Mouse (Mus musculus) yolk sac, embryonic 10.5 days (tissue): Measurements from ENCODE around the gene Fam174a.
A peak's percentile ranks its signal among the peaks of the same experiment; 100 is the strongest.

Experiments used
- DNase-seq: peaks from one replicate; pipeline ENCODE4 v3.0.0-alpha.2; 2017; ENCODE audit warnings: low spot score

Fam174a gene

GRCm38 (mm10) chr1:95313393-95314228, at the start of gene Fam174a:
TSS of gene Fam174a (plus strand) at chr1:95313623.
- peak; percentile 89 for DNase-seq

GRCm38 (mm10) chr1:95263843-95264242, 49.6 kb upstream of the Fam174a start:
- DNase-seq, result no peak

GRCm38 (mm10) chr1:95267950-95268724, 45.3 kb upstream of the Fam174a start:
- no peak for DNase-seq

GRCm38 (mm10) chr1:95273321-95273720, 40.1 kb upstream of the Fam174a start:
- DNase-seq, result no peak

- no peak for DNase-seq
Measured at GRCm38 (mm10) chr1:95308324-95308723, 5.1 kb upstream of the Fam174a start.

- DNase-seq, result no peak
Measured at GRCm38 (mm10) chr1:95314229-95314555, 769 bp downstream of the Fam174a start.

- DNase-seq, result no peak
Measured at GRCm38 (mm10) chr1:95315981-95316380, 2.6 kb downstream of the Fam174a start.

GRCm38 (mm10) chr1:95322219-95322618, 8.8 kb downstream of the Fam174a start:
- DNase-seq, result no peak

- DNase-seq, result no peak
Measured at GRCm38 (mm10) chr1:95323004-95323403, 9.6 kb downstream of the Fam174a start.

- DNase-seq, result no peak
Measured at GRCm38 (mm10) chr1:95326856-95327255, 13.4 kb downstream of the Fam174a start.

GRCm38 (mm10) chr1:95339618-95340017, 26.2 kb downstream of the Fam174a start:
- DNase-seq, result no peak

GRCm38 (mm10) chr1:95342242-95342641, 28.8 kb downstream of the Fam174a start:
- no peak for DNase-seq

- DNase-seq, result no peak
Measured at GRCm38 (mm10) chr1:95343585-95344485, 30.4 kb downstream of the Fam174a start.

- DNase-seq, result no peak
Measured at GRCm38 (mm10) chr1:95354146-95354545, 40.7 kb downstream of the Fam174a start.

- no peak for DNase-seq
Measured at GRCm38 (mm10) chr1:95356904-95357303, 43.5 kb downstream of the Fam174a start.

GRCm38 (mm10) chr1:95363692-95364091, 50.3 kb downstream of the Fam174a start:
- no peak for DNase-seq

GRCm38 (mm10) chr1:95366616-95367373, 53.4 kb downstream of the Fam174a start:
- DNase-seq, result no peak

- no peak for DNase-seq
Measured at GRCm38 (mm10) chr1:95367748-95368147, 54.3 kb downstream of the Fam174a start.

GRCm38 (mm10) chr1:95375443-95375842, 62.0 kb downstream of the Fam174a start:
- DNase-seq, result no peak

GRCm38 (mm10) chr1:95381028-95381427, 67.6 kb downstream of the Fam174a start:
- no peak for DNase-seq
